Mouse (Mus musculus) thymus, adult 2 months (tissue): ENCODE data around the gene Akr1a1.

Experiments
- CTCF ChIP-seq: fragments of 200-500 bp; IDR thresholded peaks from 2 replicates; pipeline ENCODE4 v1.5.1; 2012; ENCODE audit warnings: mild to moderate bottlenecking, control low read depth, low read length, moderate library complexity, borderline replicate concordance; ENCODE audit not compliant: control insufficient read depth, poor library complexity, insufficient read depth; ENCODE audit errors: extremely low read depth
- POLR2A ChIP-seq: fragments of 200-500 bp; IDR thresholded peaks from 2 replicates; pipeline ENCODE4 v1.6.1; 2012; ENCODE audit warnings: mild to moderate bottlenecking, low read length, control low read depth, moderate library complexity; ENCODE audit not compliant: control insufficient read depth, poor library complexity, insufficient read depth; ENCODE audit errors: extremely low read depth

DNA sequence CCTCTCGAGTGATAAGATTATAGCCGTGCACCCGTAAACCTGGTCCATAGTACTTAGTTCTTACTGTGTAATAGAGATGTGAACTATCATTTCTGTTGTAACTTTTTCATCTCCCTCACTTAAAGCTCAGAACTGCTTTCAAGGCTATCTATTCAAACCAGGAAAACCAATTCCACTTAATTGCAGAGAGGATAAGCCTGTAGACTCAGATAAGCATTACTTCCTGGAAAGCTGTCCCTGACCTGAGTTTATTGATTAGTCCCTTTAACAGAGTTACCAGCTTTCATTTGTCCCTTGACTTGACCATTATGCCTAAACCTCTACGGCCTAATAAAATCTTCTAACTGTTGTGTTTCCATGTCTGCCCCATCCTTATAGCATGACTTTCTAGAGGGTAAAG, 32.5 kb upstream of the Akr1a1 start:
- no peak for TF ChIP-seq CTCF
- no peak for TF ChIP-seq POLR2A
